Mouse (Mus musculus): ENCODE measurements around the gene Gpr179.

DNA sequence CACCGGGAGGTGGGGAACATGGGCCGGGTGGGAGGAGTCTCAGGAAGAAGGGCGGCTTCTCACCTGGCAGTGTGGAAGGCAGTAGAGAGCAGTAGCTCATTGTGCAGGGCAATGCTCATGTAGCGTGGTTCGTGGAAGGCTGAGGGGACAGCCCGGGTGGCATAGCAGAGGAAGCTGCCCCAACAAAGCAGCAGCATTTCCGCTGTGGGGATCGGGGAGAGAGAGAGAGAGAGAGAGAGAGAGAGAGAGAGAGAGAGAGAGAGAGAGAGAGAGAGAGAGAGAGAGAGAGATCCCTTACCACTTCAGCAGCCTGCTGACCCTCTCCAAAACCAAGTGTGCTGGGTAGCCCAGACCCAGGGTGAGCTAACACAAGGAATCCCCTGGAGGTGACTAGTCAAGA lies 8.7 kb downstream of the Gpr179 start:
- TF ChIP-seq POLR2A (IDR thresholded peaks at IDR 0.05; ENCODE audit: low read depth, low read length) (no peak), CTCF (IDR thresholded peaks at IDR 0.05; ENCODE audit: extremely low read depth, insufficient read depth, insufficient read length, insufficient replicate concordance) (no peak)

Measured in spleen, adult 2 months (tissue).